Mouse (Mus musculus) olfactory bulb, adult 2 months (tissue): ENCODE measurements at regions not wholly inside any gene's neighbourhood (a gene's known extent, or its start where the extent isn't known, plus 50 kb on each side); places are given as distances from the start of the nearest gene placed in this dataset.

Source experiments
- H3K27ac ChIP-seq: fragments of 200-500 bp; 2 replicates; pipeline ENCODE4 v1.5.1; 2012; ENCODE audit warnings: low read depth, low read length; ENCODE audit not compliant: insufficient read depth
- H3K4me1 ChIP-seq: fragments of 200-500 bp; 2 replicates; pipeline ENCODE4 v1.6.1; 2012; ENCODE audit warnings: low read length; ENCODE audit not compliant: control insufficient read depth, insufficient read depth
- H3K4me3 ChIP-seq: fragments of 200-500 bp; 2 replicates; pipeline ENCODE4 v1.5.1; 2012; ENCODE audit warnings: mild to moderate bottlenecking, low read depth, low read length, moderate library complexity; ENCODE audit not compliant: insufficient read depth
- CTCF ChIP-seq: fragments of 200-500 bp; IDR thresholded peaks from 2 replicates; pipeline ENCODE4 v1.5.1; 2012; ENCODE audit warnings: low read depth, mild to moderate bottlenecking, low read length, moderate library complexity; ENCODE audit not compliant: insufficient read depth
- POLR2A ChIP-seq: fragments of 200-500 bp; IDR thresholded peaks from 2 replicates; pipeline ENCODE4 v1.6.1; 2012; ENCODE audit warnings: mild to moderate bottlenecking, low read depth, low read length, moderate library complexity; ENCODE audit not compliant: insufficient read depth
- WGBS: fragments of 180-500 bp; shearing (Covaris S2); methylation state at CpG from one replicate; pipeline ENCODE4 v1.1.7; 2018; 5-methylcytosine and 5-hydroxymethylcytosine counted together

DNA sequence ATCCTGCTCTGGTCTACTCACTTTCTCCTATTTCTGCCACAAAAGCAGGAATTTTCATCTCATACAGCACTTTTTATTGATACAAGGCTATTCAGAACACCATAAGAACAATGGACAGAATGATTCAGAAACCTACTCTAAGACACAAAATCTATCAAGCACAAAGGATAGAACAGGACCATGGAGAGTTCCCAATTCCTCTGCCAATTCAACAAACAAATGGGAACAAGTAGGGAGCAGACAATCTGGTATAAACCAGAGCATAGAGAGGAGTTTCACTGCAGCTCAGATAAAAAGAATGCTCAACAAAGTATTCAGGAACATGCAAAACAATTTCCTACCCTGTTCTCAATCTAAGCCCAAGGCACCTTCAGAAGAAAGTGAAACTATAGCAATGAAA is 363.7 kb upstream of the Klf6 start:
- no peaks in the 10 kb centered on the region for H3K4me1 ChIP-seq
- TF ChIP-seq POLR2A, result no peak
- no peak for TF ChIP-seq CTCF
- H3K27ac ChIP-seq, result no peak overlapping the region
- H3K4me3 ChIP-seq, result no peak overlapping the region

DNA sequence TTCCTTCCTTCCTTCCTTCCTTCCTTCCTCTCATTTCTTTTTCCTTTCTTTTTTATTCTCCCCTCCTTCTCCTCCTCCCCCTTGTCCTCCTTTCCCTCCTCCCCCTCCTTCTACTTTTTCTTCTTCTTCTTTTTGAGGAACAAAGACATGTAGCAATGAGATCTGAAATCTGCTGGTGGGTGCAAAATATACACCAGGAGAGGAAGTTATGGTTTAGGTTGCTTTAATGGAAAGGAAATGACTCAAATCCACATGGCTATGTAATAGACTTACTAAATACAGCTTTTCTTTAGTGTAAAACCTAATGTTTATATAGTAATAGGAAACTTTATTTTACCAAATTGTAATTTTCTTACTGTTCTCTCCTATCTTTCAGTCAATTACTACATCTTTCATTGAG is 349.5 kb upstream of the Klf6 start:
- Histone ChIP-seq H3K27ac (no peak overlapping the region), H3K4me3 (no peak overlapping the region), H3K4me1 (no peaks in the 10 kb centered on the region)
- no peak for TF ChIP-seq POLR2A
- TF ChIP-seq CTCF, result no peak

DNA sequence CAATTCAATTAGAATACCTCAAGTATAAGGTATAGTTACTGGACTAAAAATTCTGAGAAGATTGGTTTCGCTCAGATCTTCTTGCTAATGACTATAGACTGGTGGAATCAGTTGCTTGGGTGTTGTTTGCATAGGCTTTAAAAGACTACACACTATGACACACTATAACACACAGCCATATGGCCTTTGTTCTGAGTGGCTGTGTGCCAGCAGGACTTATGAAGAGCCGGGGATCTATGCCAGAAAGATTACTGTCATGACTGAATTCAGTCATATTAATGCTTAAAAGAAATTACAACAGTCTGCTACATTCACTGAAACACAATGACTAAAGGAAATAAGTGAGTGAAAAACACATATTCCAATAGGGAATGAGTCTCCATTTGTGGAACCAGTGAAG is 345.7 kb upstream of the Klf6 start:
- TF ChIP-seq CTCF, result no peak
- 72% methylated on average over 2 of the region's 2 CpGs for WGBS
- H3K27ac ChIP-seq, result no peak overlapping the region
- no peaks in the 10 kb centered on the region for H3K4me1 ChIP-seq
- H3K4me3 ChIP-seq, result no peak overlapping the region

DNA sequence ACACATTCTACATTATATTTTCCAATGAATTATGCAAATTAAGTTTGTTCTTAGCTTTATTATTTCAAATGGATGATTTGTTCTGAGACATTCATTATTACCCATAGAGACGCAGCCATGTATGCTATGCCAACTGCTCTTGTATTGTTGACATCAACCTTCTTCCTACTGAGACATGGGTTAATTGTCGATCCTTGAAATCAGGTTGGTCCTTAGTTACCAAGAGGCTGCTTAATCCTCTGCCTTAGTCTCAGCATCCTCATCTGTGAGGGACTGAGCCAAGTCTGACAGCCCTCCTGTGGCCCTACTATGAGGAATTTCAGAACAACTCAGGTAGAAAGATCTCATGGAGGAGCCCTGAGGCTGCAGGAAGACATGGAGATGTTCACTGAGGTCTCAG is 345.2 kb upstream of the Klf6 start:
- WGBS, result 87% methylated on average over 2 of the region's 2 CpGs
- Histone ChIP-seq H3K4me3 (no peak overlapping the region), H3K27ac (no peak overlapping the region), H3K4me1 (no peaks in the 10 kb centered on the region)
- TF ChIP-seq POLR2A, result no peak
- TF ChIP-seq CTCF, result no peak

DNA sequence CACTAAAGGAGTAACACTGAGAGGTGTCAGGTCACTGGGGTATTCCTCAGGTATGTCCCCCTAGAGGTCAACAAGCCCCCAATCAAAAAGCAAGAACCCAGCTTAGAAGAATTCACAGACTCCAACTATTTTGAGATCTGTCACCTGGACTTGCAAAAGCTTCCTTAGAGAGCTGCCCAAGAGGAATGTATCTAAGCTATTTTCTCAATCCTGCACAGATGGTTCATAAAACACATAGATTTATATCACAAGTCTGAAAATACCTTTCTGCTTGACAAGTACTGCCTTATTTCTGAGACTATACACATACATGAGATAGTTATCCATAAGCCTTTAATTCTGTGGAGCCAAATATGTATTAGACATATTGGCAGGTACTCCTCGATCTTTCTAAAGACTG is 342.1 kb upstream of the Klf6 start:
- H3K4me3 ChIP-seq, result no peak overlapping the region
- no peaks in the 10 kb centered on the region for H3K4me1 ChIP-seq
- no peak overlapping the region for H3K27ac ChIP-seq
- TF ChIP-seq CTCF (no peak), POLR2A (no peak)
- 94% methylated on average over 1 of the region's 1 CpGs for WGBS

DNA sequence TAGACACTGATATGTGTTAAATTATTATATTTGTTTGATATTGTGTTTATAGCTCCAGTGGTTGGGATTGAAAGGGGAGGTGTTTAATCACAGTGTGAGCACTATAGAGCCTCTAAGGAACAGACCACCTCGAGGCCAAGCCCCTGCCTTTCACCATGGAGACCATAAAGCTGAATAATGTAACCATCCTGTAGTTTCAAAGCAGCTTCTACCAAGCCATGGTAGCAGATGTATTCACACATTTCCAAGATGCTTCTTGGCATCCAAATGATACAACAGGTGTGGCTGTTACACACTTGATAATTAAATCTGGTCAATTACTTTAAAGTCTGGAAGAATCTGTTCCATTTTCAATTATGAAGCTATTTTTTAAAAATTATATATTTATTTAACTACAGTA is 341.7 kb upstream of the Klf6 start:
- no peaks in the 10 kb centered on the region for H3K4me1 ChIP-seq
- no peak overlapping the region for H3K4me3 ChIP-seq
- 63% methylated on average over 1 of the region's 1 CpGs for WGBS
- TF ChIP-seq POLR2A (no peak), CTCF (no peak)
- no peak overlapping the region for H3K27ac ChIP-seq

DNA sequence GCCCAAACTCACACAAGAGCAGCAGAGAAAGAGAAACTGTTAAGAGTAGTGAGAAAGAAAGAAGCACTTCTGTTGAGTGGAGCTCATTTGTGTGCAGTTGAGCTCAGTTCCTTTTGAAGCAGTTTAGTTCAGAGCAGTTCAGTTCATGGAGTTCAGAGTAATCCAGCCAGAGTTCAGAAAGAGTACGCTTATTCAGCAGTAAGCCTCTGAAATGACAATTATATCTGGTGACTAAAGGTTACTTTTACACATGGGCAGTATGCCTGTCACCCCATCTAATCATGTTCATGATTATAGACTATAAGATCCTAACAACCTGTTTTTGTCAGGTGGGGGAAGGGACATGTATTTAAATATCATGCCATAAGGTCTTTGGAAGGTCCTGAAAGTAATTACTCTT is 333.9 kb upstream of the Klf6 start:
- TF ChIP-seq POLR2A, result no peak
- TF ChIP-seq CTCF, result no peak
- WGBS, result 87% methylated on average over 1 of the region's 1 CpGs
- H3K4me3 ChIP-seq, result no peak overlapping the region
- no peak overlapping the region for H3K27ac ChIP-seq
- H3K4me1 ChIP-seq, result no peaks in the 10 kb centered on the region

DNA sequence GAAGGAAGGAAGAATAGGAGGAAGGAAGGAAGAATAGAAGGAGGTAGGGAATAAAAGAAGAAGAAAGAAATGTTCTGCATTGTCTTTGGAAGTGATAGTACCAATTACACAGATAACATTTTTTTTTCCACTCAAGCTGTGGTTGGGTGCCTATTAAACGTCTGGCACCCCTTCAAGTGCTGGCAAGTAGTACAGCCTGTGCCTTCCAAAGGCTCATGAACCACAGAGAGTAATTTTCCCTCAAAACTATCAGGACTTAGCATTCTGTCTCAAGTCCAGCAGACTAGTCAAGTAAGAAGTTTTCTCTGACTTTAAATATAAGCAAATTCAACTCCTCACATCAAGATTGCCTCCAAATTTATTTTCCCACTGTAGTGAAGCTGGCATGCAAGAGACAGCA is 321.0 kb upstream of the Klf6 start:
- TF ChIP-seq POLR2A, result no peak
- H3K4me1 ChIP-seq, result no peaks in the 10 kb centered on the region
- no peak overlapping the region for H3K27ac ChIP-seq
- 25% methylated on average over 1 of the region's 1 CpGs for WGBS
- H3K4me3 ChIP-seq, result no peak overlapping the region

DNA sequence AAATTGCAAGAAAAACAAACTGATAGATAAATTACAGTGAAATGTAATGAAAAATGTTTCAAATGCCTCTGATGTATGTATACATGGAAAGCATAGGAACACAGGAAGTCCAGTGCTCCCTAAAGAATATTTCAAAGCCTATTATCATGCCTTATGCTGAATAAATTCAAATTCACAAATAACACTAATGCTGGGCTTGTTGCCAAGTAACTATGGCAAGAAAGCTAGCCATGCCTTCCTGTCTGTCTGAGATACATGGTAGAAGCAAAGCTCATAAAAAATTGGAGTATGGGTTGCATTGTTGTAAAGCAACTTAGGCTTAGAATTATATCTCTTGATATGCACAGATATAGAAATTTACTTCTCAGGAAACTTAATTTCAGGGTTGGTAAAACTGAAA is 315.8 kb upstream of the Klf6 start:
- Histone ChIP-seq H3K4me1 (no peaks in the 10 kb centered on the region), H3K4me3 (no peak overlapping the region), H3K27ac (no peak overlapping the region)

DNA sequence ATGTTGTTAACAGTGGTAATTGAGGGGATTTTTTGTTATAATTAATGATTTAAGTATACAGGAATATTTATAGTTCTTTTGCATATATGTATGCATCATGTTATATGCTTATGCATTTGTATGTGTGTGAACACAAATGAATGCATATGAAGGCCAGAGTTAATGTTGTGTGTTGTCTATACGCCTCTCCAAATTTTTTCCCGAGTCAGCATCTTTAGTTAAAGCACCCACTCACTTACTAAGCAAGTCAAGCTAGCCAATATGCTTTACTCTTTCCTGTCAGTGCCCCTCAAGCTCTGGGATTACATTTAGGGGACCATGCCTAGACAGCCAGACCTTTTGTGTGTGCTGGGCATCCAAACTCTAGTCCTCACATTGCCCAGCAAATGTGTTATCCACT is 315.3 kb upstream of the Klf6 start:
- H3K4me1 ChIP-seq, result no peaks in the 10 kb centered on the region

More for the DNA sequence above, 315.8 kb upstream of the Klf6 start:
- TF ChIP-seq POLR2A, result no peak

More for the DNA sequence above, 315.3 kb upstream of the Klf6 start:
- Histone ChIP-seq H3K4me3 (no peak overlapping the region), H3K27ac (no peak overlapping the region)
- 93% methylated on average over 2 of the region's 2 CpGs for WGBS
- TF ChIP-seq POLR2A (no peak), CTCF (no peak)
